Mouse (Mus musculus) testis, postnatal 10 days (tissue): ENCODE measurements around the gene Igfbp1.

Experiments
- DNase-seq: peaks from one replicate; pipeline ENCODE4 v3.0.0; 2021; ENCODE audit warnings: low spot score

The Igfbp1 gene

DNA sequence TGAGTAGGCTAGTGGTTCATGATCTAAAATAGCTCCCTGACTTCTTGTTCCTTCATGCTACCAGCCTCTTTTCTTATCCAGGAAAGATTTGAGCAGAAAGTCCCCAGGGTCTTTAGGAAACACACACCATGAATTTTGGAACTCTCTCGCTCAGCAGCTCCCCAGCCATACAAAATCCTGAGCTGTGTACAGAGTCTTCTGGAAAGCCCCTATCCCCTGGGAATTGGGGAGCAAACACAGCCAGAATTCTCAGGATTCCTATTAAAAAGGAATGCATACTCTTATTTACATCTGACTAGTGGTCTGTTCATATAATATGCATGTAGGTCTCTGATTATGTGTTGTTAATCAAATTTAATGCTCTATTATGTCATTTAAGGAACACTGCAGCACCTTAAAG lies 36.9 kb downstream of the Igfbp1 start:
- no peak for DNase-seq

DNA sequence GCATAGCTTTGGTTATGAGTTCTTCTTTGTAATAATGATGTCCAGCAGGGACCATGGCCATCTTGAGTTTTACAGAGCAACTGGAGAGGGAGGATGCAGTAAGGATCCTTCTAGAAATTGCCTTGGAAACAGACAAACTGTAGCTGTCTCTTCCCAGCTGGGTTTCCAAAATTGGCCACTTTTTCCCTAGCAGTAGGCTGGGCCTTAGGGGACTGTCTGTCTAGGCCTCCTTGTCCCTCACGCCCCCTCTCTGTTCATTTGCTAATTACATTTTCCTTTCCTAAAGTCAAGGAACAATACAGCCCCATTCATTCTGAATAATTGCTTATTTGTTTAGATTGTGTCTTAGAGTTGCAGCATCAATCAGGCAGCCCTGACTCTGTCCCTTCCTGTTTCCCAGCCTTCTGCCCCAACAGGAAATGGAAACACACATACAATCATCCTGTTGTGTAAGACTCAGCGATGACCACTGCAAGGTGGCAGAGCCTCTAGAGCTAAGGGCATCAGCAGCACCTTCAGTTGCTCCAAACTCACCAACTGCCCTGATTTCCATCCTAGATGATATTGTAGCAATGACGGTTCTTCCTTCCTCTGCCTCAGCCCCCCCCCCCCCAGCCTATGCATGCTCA lies 37.5 kb downstream of the Igfbp1 start:
- no peak for DNase-seq

DNA sequence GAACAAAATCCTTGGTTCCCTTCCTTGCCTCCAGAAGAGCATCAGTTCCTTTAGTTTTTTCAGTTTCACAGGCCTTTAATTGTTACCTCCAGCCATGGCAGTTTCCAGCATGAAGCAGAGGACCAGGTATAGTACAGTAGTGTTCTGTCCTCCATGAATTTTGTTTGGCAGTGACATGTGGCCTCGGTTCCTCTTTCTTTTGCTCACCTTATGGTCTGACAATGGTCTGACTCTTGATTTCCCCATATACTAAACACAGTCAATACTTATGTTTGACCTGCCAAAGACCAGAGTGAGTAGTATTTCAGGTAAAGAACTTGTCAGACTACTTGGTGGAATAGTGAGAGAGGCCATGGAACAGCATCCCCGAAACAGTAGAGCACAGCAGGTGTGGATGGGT lies 39.2 kb downstream of the Igfbp1 start:
- DNase-seq: no peak

DNA sequence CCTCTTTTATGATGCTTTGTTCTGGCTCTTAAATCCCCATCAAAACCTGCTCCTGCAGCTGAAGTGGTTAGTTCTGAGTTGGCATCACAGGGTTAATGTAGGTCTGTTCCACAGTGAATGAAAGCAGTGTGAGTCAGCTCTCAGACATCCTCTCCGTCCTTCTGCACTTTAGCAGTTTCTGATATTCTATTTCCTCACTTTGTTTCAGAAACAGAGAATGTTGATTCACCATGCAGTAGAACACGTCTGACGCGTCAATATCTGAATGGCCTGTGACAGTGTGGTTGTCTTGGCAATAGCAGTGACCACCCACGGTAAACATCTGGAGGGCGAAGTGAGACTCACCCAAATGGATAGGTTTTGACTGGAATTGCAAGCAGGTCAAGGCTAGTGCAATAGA lies 40.1 kb downstream of the Igfbp1 start:
- DNase-seq: no peak

DNA sequence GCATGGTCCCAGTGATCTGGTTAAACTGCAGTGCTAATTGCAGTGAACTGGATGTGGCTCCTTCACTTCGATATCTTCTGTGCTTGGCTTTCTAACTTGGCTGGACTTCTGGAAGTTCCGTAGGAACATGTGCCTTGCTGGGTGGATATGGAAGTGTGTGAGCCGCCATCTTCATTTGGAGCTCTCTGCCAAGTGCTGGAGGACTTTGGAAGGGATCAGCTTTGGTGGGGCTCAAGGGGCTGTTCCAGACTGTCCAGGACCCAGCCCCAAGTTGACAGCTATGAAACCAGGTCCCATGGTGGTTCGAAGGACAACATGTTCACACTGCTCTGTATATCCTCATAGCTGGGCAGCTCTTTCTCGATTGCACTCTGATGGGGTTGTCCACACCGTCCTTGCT lies 41.0 kb downstream of the Igfbp1 start:
- no peak for DNase-seq

DNA sequence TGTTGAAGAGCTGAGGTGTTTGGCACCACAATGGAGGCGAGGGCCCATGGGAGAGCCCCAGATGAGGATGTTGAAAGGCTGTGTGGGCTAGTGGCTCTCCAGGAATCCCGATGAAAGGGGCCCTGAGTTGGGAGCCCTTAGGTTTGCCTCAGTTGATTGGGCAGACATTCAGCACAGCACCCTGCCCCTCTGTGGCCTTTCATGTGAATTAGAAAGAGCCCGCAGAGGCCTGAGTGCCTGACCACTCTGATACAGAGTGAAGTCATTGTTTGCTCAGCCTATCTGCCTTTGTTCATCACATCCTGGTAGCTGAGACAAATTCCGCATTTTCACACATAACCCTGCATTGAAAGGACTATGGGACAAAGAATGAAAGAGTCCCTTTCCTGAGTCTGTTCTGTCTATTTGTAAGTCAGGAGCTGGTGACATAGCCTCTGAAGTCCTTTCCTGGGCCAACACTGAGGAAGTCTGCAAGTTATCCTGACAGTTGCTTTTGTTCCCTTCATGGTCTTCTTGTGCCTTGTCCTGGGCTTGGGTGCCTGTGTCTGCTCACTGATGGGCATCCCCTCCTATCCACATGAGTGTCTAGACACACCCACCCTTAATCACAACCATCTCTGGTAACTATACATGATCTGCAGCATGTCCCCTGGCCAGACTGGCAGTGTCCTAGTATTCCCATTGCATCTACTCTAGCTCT lies 41.6 kb downstream of the Igfbp1 start:
- DNase-seq: no peak

DNA sequence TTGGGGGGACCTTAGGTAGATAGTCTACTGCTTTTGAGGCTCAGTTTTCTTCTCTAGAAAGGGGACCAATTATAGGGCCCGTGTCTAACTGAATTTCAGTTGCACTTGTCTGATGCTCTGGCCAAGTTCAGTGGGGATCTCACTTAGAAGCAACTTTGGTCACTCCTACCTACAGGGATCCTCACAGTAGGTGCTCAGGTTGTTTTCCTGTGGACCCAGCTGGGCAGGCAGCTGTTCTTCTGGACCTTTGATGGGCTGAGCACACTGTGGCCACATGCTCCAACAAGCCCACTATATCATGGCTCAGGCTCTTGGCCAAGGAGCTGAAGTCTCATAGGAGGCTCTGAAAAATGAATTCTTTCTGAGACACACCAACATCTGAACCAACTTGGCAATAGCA lies 47.2 kb downstream of the Igfbp1 start:
- DNase-seq: no peak

DNA sequence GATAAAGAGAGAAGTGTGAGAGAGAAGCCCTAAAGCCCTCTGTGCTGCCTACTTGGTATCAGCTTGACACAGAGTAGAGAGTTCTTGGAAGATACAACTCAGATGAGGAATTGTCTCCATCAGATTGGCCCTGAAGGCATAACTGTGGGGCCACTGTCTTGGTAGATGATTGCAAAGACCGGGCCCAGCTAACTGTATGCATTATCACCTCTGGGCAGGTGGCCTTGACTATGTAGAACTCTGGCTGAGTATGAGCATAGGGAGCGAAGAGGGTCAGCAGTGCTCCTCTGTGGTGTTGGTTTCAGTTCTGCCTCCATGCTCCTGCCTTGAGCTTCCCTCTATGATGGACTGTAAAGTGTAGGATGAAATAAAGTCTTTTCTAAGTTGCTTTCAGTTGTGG lies 52.8 kb downstream of the Igfbp1 start:
- no peak for DNase-seq

DNA sequence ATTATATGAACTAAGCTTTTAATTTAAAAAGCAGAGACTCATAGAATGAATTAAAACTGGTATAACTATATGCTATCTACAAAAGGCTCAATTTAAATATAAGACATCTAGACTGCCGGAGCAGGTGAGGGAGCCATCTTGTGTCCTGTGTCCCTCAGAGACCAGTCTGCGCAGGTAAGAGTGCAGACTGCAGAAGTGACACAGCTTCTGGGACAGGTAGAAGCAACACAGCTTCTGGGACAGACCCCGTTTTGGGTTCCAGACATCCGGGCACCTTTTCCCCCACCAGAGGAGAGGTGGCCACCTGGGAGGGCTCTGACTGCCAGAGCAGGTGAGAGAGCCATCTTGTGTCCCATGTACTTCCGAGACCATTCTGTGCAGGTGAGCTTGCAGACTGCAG lies 53.3 kb downstream of the Igfbp1 start:
- DNase-seq: no peak
